ENCODE assay signal across 8 mouse cellular contexts in the genomic region with DNA sequence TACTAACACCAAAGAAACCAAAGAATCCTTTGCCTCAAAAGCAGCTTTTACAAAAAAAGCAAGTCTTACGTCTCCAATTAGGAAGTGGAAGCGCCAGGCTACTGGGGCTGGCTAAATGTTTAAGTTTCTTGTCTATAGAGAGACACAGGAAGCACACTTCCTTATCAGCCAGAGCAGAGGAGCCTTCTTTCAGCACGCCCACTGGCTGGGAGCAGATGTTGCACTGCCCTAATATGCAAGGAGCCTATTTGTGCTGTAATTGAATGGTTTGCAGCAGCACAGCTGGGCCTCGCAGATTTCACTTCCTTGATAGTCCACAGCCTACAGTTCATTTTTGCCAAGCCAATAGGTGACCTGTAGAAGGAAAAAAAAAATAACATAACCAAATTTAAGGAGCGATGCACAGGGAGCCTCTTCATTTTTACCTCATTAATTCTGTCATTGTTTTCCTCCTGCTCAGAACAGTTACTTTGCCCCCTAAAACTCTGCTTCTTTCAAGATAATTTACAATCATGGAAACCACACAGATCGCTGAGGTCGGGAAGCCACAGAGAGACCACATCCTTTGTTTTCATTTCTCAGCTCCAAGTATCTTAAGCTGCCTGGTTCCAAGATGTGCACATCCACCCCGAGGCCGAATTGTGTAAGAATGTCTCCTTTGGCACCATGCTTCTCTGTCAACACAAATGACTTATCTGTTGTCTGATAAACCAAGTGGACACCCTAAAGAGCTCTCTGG.
DNase-seq lines count a peak whose midpoint lies in the region; ATAC-seq and TF ChIP-seq lines count a peak whose summit lies in the region.

No protein-coding gene starts in this region.

- no peaks in the 10 kb centered on the region for H3K36me3 ChIP-seq in hindbrain, embryonic 11.5 days (ENCODE audit: control insufficient read depth, insufficient read depth, low read length)
- no peaks in the 10 kb centered on the region for H3K36me3 ChIP-seq in liver, embryonic 15.5 days (replicated peaks)

- intact Hi-C loops in gastrocnemius, adult 2 months (cut with DNase I), result no loop called here
- intact Hi-C loops in gastrocnemius, postnatal 36 days (cut with DNase I), result no loop called here
- intact Hi-C loops in left cerebral cortex, adult 2 months (cut with DNase I), result no loop called here

- H3K27me3 ChIP-seq in hindbrain, embryonic 11.5 days (ENCODE audit: control insufficient read depth, insufficient read depth, low read length), result no peaks in the 10 kb centered on the region
- no peaks in the 10 kb centered on the region for H3K27me3 ChIP-seq in liver, embryonic 15.5 days

- TF ChIP-seq CTCF in gastrocnemius, adult 2 months (IDR thresholded peaks at IDR 0.05), result no peak
- TF ChIP-seq CTCF in left cerebral cortex, adult 2 months (IDR thresholded peaks at IDR 0.05), result no peak

- peak; percentile 88 for ATAC-seq in hindbrain, embryonic 11.5 days (ENCODE audit: low FRiP score)
- peak; percentile 99 for ATAC-seq in liver, embryonic 15.5 days (ENCODE audit: insufficient read depth)
- peak; percentile 46; the same call in 1 of the 2 replicates for ATAC-seq in neutrophil, adult 5-6 weeks (ENCODE audit: extremely low read depth, insufficient number of reproducible peaks, low FRiP score, poor library complexity, severe bottlenecking)

- no peak overlapping the region for H3K4me2 ChIP-seq in hindbrain, embryonic 11.5 days (replicated peaks; ENCODE audit: low read depth, low read length)
- peak overlapping the region; percentile 54 for H3K4me2 ChIP-seq in liver, embryonic 15.5 days

- 65% methylated on average over 9 of the region's 9 CpGs for WGBS in hindbrain, embryonic 11.5 days
- WGBS in liver, embryonic 15.5 days (ENCODE audit: insufficient replicate concordance), result 10% methylated on average over 9 of the region's 9 CpGs

- H3K4me3 ChIP-seq in gastrocnemius, adult 2 months, result no peak overlapping the region
- no peak overlapping the region for H3K4me3 ChIP-seq in hindbrain, embryonic 11.5 days (ENCODE audit: low read depth, low read length)
- H3K4me3 ChIP-seq in liver, embryonic 15.5 days (replicated peaks), result no peak overlapping the region
- H3K4me3 ChIP-seq in left cerebral cortex, adult 2 months, result no peak overlapping the region

- H3K9me3 ChIP-seq in hindbrain, embryonic 11.5 days (ENCODE audit: control insufficient read depth, low read length), result no peaks in the 10 kb centered on the region
- no peaks in the 10 kb centered on the region for H3K9me3 ChIP-seq in liver, embryonic 15.5 days (replicated peaks)

- peak overlapping the region; percentile 57 for H3K27ac ChIP-seq in gastrocnemius, adult 2 months
- H3K27ac ChIP-seq in hindbrain, embryonic 11.5 days (ENCODE audit: low read depth, low read length), result peak overlapping the region; percentile 48; the same call in 1 of the 2 replicates
- peak overlapping the region; percentile 98 for H3K27ac ChIP-seq in liver, embryonic 15.5 days (replicated peaks)
- H3K27ac ChIP-seq in left cerebral cortex, adult 2 months, result no peak overlapping the region

- no peaks in the 10 kb centered on the region for H3K4me1 ChIP-seq in hindbrain, embryonic 11.5 days (replicated peaks; ENCODE audit: control insufficient read depth, insufficient read depth, low read length)
- H3K4me1 ChIP-seq in liver, embryonic 15.5 days (replicated peaks), result peaks cover 55% of the 10 kb centered on the region

- no peak for DNase-seq in gastrocnemius, adult 2 months
- no peak for DNase-seq in gastrocnemius, postnatal 36 days
- DNase-seq in embryo, embryonic 9.5 days (ENCODE audit: extremely low spot score), result peak; percentile 23
- peak; percentile 39 for DNase-seq in hindbrain, embryonic 11.5 days (ENCODE audit: low spot score)
- no peak for DNase-seq in Muller cell, postnatal 12 days (ENCODE audit: inconsistent ontology term)
- DNase-seq in left cerebral cortex, adult 2 months (ENCODE audit: extremely low spot score in 1 of 2, low spot score in 2 of 2), result no peak

- no peak overlapping the region for H3K9ac ChIP-seq in hindbrain, embryonic 11.5 days (ENCODE audit: low read depth, low read length)
- peak overlapping the region; percentile 6; the same call in 1 of the 2 replicates for H3K9ac ChIP-seq in liver, embryonic 15.5 days

Comparison
In these comparisons a context has a peak if more than half of its experiments do, and no peak if none do; other contexts are left out.
1. DNase-seq: peak in embryo, embryonic 9.5 days (single experiment) and hindbrain, embryonic 11.5 days (single experiment); none in gastrocnemius, adult 2 months (single experiment), gastrocnemius, postnatal 36 days (0 of 2), Muller cell, postnatal 12 days (single experiment) and left cerebral cortex, adult 2 months (0 of 2).
2. ATAC-seq: peak in every context shown above with its lines; median percentile 99 in liver, embryonic 15.5 days; 88 in hindbrain, embryonic 11.5 days; 46 in neutrophil, adult 5-6 weeks.